Comparison of ENCODE assay signal across 9 mouse cellular contexts in genomic region chr12:85474298-85475231, GRCm38 (mm10). TPM values are rescaled to one million over a fixed set of nuclear protein-coding genes. Genes with fewer than 3 reads are reported as not detected.
DNase-seq lines count a peak whose midpoint lies in the region; ATAC-seq lines count a peak whose summit lies in the region.
"Had no signal": no experiment of that assay in that cellular context is flagged by ENCODE, and none has a peak within 500 bp of the region (broad histone marks: within the 10 kb centered on the region; RNA-seq: fewer than 3 reads in every experiment).

No protein-coding gene starts in this region.

- peak overlapping the region; percentile 100 for H3K4me2 ChIP-seq in midbrain, embryonic 12.5 days (replicated peaks)

- no peaks in the 10 kb centered on the region for H3K9me3 ChIP-seq in limb, embryonic 10.5 days (replicated peaks)
- no peaks in the 10 kb centered on the region for H3K9me3 ChIP-seq in midbrain, embryonic 12.5 days

- peak overlapping the region; percentile 61 for H3K4me3 ChIP-seq in limb, embryonic 10.5 days
- peak overlapping the region; percentile 53 for H3K4me3 ChIP-seq in midbrain, embryonic 12.5 days

- peak; percentile 38 for DNase-seq in kidney, adult 11 months
- no peak for DNase-seq in kidney, adult 9 months
- DNase-seq in cerebellum, postnatal 10 days: peak; percentile 71 to 72
- peak; percentile 27 to 33 for DNase-seq in gastrocnemius, adult 8-10 months (ENCODE audit: low spot score in 2 of 2)
- no peak for DNase-seq in limb, embryonic 10.5 days (ENCODE audit: low spot score)
- DNase-seq in spleen, postnatal 4 days (ENCODE audit: low spot score in 2 of 2): peak; percentile 43 to 77

- H3K27ac ChIP-seq in limb, embryonic 10.5 days: peak overlapping the region; percentile 89
- H3K27ac ChIP-seq in midbrain, embryonic 12.5 days (replicated peaks): no peak overlapping the region

- H3K36me3 ChIP-seq in limb, embryonic 10.5 days: no peaks in the 10 kb centered on the region
- H3K36me3 ChIP-seq in midbrain, embryonic 12.5 days: no peaks in the 10 kb centered on the region

- H3K27me3 ChIP-seq in limb, embryonic 10.5 days (ENCODE audit: low read depth, poor library complexity, severe bottlenecking): peaks cover 64% of the 10 kb centered on the region
- peaks cover 68% of the 10 kb centered on the region for H3K27me3 ChIP-seq in midbrain, embryonic 12.5 days
- H3K27me3 ChIP-seq: Patski had no signal

- WGBS in limb, embryonic 10.5 days: under 1% methylated on average over 49 of the region's 49 CpGs
- WGBS in midbrain, embryonic 12.5 days: under 1% methylated on average over 49 of the region's 49 CpGs

- peak; percentile 19 for ATAC-seq in inflammation-experienced regulatory T-cells, adult 6 months
- peak; percentile 47 for ATAC-seq in midbrain, embryonic 12.5 days (ENCODE audit: low FRiP score, low read depth)

- peaks cover 60% of the 10 kb centered on the region for H3K4me1 ChIP-seq in limb, embryonic 10.5 days
- peaks cover 36% of the 10 kb centered on the region for H3K4me1 ChIP-seq in midbrain, embryonic 12.5 days

- H3K9ac ChIP-seq in midbrain, embryonic 12.5 days (replicated peaks): peak overlapping the region; percentile 65

RNA-seq across cellular contexts. Expression of gene Fos, which starts 0.9 kb away (rescaled TPM):
- 10 to 100 TPM in 2 of 4 experiments, 1 to 10 TPM in 2; 5.6 to 26.9 (median 8.4) TPM for total RNA-seq in gastrocnemius, adult 8-10 months (2022)
- polyA plus RNA-seq in inflammation-experienced regulatory T-cells, adult 6 months (2017; shearing (Covaris generic)): 10 to 100 TPM; 11.0 to 84.6 (median 15.2) TPM
- 0.76 and 0.80 TPM in 2 replicates for polyA plus RNA-seq in limb, embryonic 10.5 days (2016; fragmentation: Nextera tagmentation; extraction: Ambion mirVana)
- 1.1 and 1.7 TPM in 2 replicates for polyA plus RNA-seq in midbrain, embryonic 12.5 days (2016; fragmentation: Nextera tagmentation; extraction: Ambion mirVana)

Comparison
In these comparisons a context has a peak if more than half of its experiments do, and no peak if none do; other contexts are left out.
1. DNase-seq: peak in kidney, adult 11 months (single experiment), cerebellum, postnatal 10 days (2 of 2), gastrocnemius, adult 8-10 months (2 of 2) and spleen, postnatal 4 days (2 of 2); none in kidney, adult 9 months (single experiment) and limb, embryonic 10.5 days (single experiment).